Mouse (Mus musculus) embryonic fibroblast, embryonic 13.5 days (primary cell): ENCODE results near the gene Tef. TPM values are rescaled to one million over a fixed set of nuclear protein-coding genes. Genes with fewer than 3 reads are reported as not detected.

Experiments used
- H3K27ac ChIP-seq: 2 replicates; pipeline ENCODE4 v1.5.1; 2012; ENCODE audit warnings: low read length, control low read depth, inconsistent platforms; ENCODE audit not compliant: insufficient read depth
- H3K4me1 ChIP-seq: 2 replicates; pipeline ENCODE4 v1.6.1; 2011; ENCODE audit warnings: low read length; ENCODE audit not compliant: control insufficient read depth, insufficient read depth
- H3K4me3 ChIP-seq: 2 replicates; pipeline ENCODE4 v1.5.1; 2011; ENCODE audit warnings: mild to moderate bottlenecking, control low read depth, low read length; ENCODE audit not compliant: insufficient read depth
- CTCF ChIP-seq: IDR thresholded peaks from 2 replicates; pipeline ENCODE4 v1.5.1; 2011; ENCODE audit warnings: mild to moderate bottlenecking, control low read depth, low read length, moderate library complexity, borderline replicate concordance; ENCODE audit not compliant: insufficient read depth
- POLR2A ChIP-seq: IDR thresholded peaks from 2 replicates; pipeline ENCODE4 v1.6.1; 2011; ENCODE audit warnings: low read depth, mild to moderate bottlenecking, control low read depth, low read length, moderate library complexity
- polyA plus RNA-seq: library from polyadenylated mRNA; stranded (reverse); fragments of >200 nt; gene quantifications from 2 replicates; pipeline ENCODE4 v1.2.4, GENCODE M21; 2011; ENCODE audit warnings: low read depth; ENCODE audit not compliant: missing spikeins, insufficient read length

The Tef gene
- polyA plus RNA-seq, 1 experiment = 43.1 TPM

- Histone ChIP-seq H3K4me1 (no peaks in the 10 kb centered on the region), H3K4me3 (no peak overlapping the region), H3K27ac (no peak overlapping the region)
- TF ChIP-seq POLR2A (no peak), CTCF (no peak)
These were observed 33.2 kb upstream of the Tef start for GRCm38 (mm10) chr15:81769037-81769436.

GRCm38 (mm10) chr15:81772431-81773120 lies 29.6 kb upstream of the Tef start:
- H3K4me3 ChIP-seq = no peak overlapping the region
- no peaks in the 10 kb centered on the region for H3K4me1 ChIP-seq
- no peak overlapping the region for H3K27ac ChIP-seq
- TF ChIP-seq CTCF = no peak

GRCm38 (mm10) chr15:81774505-81775171 lies 27.6 kb upstream of the Tef start:
- Histone ChIP-seq H3K4me3 (no peak overlapping the region), H3K4me1 (no peaks in the 10 kb centered on the region), H3K27ac (no peak overlapping the region)
- TF ChIP-seq POLR2A (no peak), CTCF (no peak)

GRCm38 (mm10) chr15:81776631-81777422 lies 25.4 kb upstream of the Tef start:
- no peak overlapping the region for H3K27ac ChIP-seq
- H3K4me1 ChIP-seq = no peaks in the 10 kb centered on the region
- H3K4me3 ChIP-seq = no peak overlapping the region
- TF ChIP-seq CTCF = no peak
- no peak for TF ChIP-seq POLR2A

GRCm38 (mm10) chr15:81781816-81782215 lies 20.4 kb upstream of the Tef start:
- H3K4me1 ChIP-seq = no peaks in the 10 kb centered on the region
- H3K4me3 ChIP-seq = no peak overlapping the region
- no peak overlapping the region for H3K27ac ChIP-seq
- TF ChIP-seq POLR2A (no peak), CTCF (no peak)

- Histone ChIP-seq H3K27ac (no peak overlapping the region), H3K4me1 (no peaks in the 10 kb centered on the region), H3K4me3 (no peak overlapping the region)
- no peak for TF ChIP-seq POLR2A
- TF ChIP-seq CTCF = peak; percentile 51; the same call in 1 of the 2 replicates
These were observed 17.5 kb upstream of the Tef start for GRCm38 (mm10) chr15:81784762-81785161.

- Histone ChIP-seq H3K27ac (no peak overlapping the region), H3K4me3 (no peak overlapping the region), H3K4me1 (no peaks in the 10 kb centered on the region)
- TF ChIP-seq CTCF = no peak
- no peak for TF ChIP-seq POLR2A
These were observed 16.5 kb upstream of the Tef start for GRCm38 (mm10) chr15:81785701-81786100.

GRCm38 (mm10) chr15:81787525-81787924 lies 14.7 kb upstream of the Tef start:
- no peaks in the 10 kb centered on the region for H3K4me1 ChIP-seq
- H3K27ac ChIP-seq = no peak overlapping the region
- H3K4me3 ChIP-seq = no peak overlapping the region
- TF ChIP-seq POLR2A (no peak), CTCF (no peak)

GRCm38 (mm10) chr15:81792444-81792843 lies 9.8 kb upstream of the Tef start:
- no peak for TF ChIP-seq POLR2A
- TF ChIP-seq CTCF = no peak
- Histone ChIP-seq H3K4me3 (no peak overlapping the region), H3K27ac (no peak overlapping the region), H3K4me1 (no peaks in the 10 kb centered on the region)

GRCm38 (mm10) chr15:81796228-81796627 lies 6.0 kb upstream of the Tef start:
- Histone ChIP-seq H3K27ac (no peak overlapping the region), H3K4me1 (no peaks in the 10 kb centered on the region), H3K4me3 (no peak overlapping the region)
- TF ChIP-seq POLR2A (no peak), CTCF (no peak)
